Mouse (Mus musculus) adrenal gland, adult 2 months (tissue): Measurements from ENCODE around the gene Eci2. TPM values are rescaled to one million over a fixed set of nuclear protein-coding genes. Genes with fewer than 3 reads are reported as not detected.
A peak's percentile ranks its signal among the peaks of the same experiment; 100 is the strongest.
"Not testable (repeated sequence)": the region's sequence is repeated elsewhere in the genome, so short reads cannot be mapped to it uniquely, and the experiment has no call there.

Experiments
- DNase-seq: peaks from one replicate; pipeline ENCODE4 v3.0.0; 2021
- polyA plus RNA-seq: library from polyadenylated mRNA; depleted of rRNA; stranded (reverse); fragments of >200 nt; gene quantifications from 2 replicates; pipeline ENCODE4 v1.2.3, GENCODE M21; 2012
- total RNA-seq, 2 experiments: library from RNA; stranded (reverse); gene quantifications; 2 replicates each; pipeline ENCODE4 v1.2.3; 2021

Eci2 gene
- total and polyA plus RNA-seq, 3 experiments = 39.4 to 131 (median 98.3) TPM

- no peak for DNase-seq
Observed at GRCm38 (mm10) chr13:34991581-34992273, 35.2 kb downstream of the Eci2 start.

GRCm38 (mm10) chr13:34983479-34983878 lies 43.4 kb downstream of the Eci2 start:
- not testable (repeated sequence) for DNase-seq

GRCm38 (mm10) chr13:34978635-34979034 lies 48.3 kb downstream of the Eci2 start:
- DNase-seq = not testable (repeated sequence)

- DNase-seq = no peak
Observed at GRCm38 (mm10) chr13:34977410-34977809, 49.5 kb downstream of the Eci2 start.

GRCm38 (mm10) chr13:34976116-34976515 lies 50.8 kb downstream of the Eci2 start:
- peak; percentile 10 for DNase-seq

- DNase-seq = no peak
Observed at GRCm38 (mm10) chr13:34973770-34974169, 53.1 kb downstream of the Eci2 start.

GRCm38 (mm10) chr13:34973149-34973548 lies 53.7 kb downstream of the Eci2 start:
- DNase-seq = no peak

- not testable (repeated sequence) for DNase-seq
Observed at GRCm38 (mm10) chr13:34972456-34972855, 54.4 kb downstream of the Eci2 start.

GRCm38 (mm10) chr13:34965647-34966046 lies 61.2 kb downstream of the Eci2 start:
- DNase-seq = not testable (repeated sequence)

GRCm38 (mm10) chr13:34964866-34965265 lies 62.0 kb downstream of the Eci2 start:
- no peak for DNase-seq

- DNase-seq = peak; percentile 7
Observed at GRCm38 (mm10) chr13:34964419-34964818, 62.5 kb downstream of the Eci2 start.

GRCm38 (mm10) chr13:34963511-34964397 lies 63.1 kb downstream of the Eci2 start, which contains the start of gene Eci3:
Gene Eci3 (minus strand): TSS chr13:34963810.
- DNase-seq = peak; percentile 40

GRCm38 (mm10) chr13:34960996-34961770 lies 65.7 kb downstream of the Eci2 start:
- DNase-seq = no peak

- not testable (repeated sequence) for DNase-seq
Observed at GRCm38 (mm10) chr13:34958158-34958557, 68.7 kb downstream of the Eci2 start.

GRCm38 (mm10) chr13:34956901-34957300 lies 70.0 kb downstream of the Eci2 start:
- DNase-seq = no peak

- not testable (repeated sequence) for DNase-seq
Observed at GRCm38 (mm10) chr13:34951437-34951836, 75.5 kb downstream of the Eci2 start.

- no peak for DNase-seq
Observed at GRCm38 (mm10) chr13:34942370-34942769, 84.5 kb downstream of the Eci2 start.

GRCm38 (mm10) chr13:34934931-34935644 lies 91.8 kb downstream of the Eci2 start:
- no peak for DNase-seq
